Mouse (Mus musculus): Measurements from ENCODE around the gene Spry1.
"Not testable (repeated sequence)": the region's sequence is repeated elsewhere in the genome, so short reads cannot be mapped to it uniquely, and the experiment has no call there.

Gene Spry1

DNA sequence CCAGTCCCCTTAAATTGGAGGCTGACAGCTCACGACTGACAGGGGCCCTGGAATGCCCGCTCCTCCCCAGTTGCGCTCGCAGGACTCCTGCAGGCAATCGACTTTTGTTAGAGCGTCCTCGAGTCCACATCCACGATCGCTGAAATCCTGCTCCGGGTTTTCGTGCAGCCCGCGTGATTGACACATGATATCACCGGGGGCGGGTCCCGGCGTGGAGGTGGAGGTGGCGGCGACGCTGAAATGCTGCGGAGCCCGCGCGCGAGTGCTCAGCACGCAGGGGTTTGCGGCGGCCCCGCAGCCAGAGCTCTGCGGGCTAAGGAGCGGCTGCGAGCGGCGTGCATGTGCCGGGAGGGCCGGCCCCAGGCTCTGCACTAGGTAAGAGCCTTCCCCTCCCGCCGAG lies at the start of gene Spry1:
Gene Spry1 (plus strand): TSS at position 258 of the 400 bp plus-strand sequence.
- DNase-seq (ENCODE audit: low read depth) = peak; percentile 95

DNA sequence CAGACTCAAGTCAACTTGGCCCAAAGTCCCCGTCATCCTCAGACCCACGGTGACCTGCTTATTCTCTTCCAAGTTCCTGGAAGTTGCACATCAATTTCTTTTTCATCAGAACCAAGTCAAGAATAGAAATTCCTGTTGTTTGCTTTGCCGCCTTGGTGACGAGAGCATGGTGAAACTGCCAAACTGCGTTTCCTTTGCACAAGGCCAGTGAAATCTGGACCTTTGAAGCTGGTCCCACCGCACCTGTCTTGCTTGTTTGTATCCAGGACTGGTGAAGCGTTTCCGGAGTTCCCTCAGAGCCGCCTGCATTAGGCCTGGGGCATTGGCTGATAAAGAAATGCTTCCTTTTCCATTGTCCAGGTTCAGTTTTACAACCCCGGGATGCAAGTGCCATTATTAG lies 44.0 kb upstream of the Spry1 start:
- DNase-seq (ENCODE audit: low read depth) = no peak

DNA sequence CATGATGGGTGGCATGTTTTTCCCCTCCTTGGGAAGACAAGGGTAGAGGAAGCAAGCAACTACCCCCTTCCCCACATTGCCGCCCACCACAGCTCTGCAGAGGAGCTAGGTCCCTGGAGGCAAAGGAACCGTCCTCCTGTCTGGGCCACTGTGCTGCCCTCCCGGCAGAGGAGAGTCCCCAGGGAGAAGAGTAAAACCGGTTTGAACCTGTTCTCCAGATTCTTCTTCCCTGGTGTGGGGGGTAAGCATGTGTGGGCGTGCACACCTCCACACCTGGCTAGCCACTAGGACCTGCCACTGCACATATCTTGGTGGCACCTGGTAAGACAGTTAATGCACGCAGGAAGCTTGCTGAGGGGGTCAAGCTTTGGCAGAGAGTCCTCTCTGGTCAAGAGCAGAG lies 43.2 kb upstream of the Spry1 start:
- no peak for DNase-seq (ENCODE audit: low read depth)

DNA sequence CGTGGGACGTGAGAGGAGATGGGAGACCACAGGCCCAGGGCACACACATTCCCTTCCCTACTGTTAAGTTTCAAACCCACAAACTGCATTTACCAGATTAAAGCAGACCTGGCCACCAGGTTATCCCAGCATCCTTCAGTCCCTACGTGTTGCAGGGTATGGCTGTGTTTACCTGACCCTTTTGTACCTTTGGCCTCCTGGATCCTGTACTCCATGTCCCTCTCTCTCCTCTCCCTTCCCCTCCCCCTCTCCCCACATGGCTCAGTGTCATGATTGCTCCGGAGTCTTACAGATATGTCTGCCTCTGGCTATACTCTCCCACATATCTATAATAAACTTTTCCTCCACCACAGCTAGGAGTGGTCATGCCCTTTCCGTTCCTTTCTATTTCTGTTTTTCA lies 42.5 kb upstream of the Spry1 start:
- no peak for DNase-seq (ENCODE audit: low read depth)

DNA sequence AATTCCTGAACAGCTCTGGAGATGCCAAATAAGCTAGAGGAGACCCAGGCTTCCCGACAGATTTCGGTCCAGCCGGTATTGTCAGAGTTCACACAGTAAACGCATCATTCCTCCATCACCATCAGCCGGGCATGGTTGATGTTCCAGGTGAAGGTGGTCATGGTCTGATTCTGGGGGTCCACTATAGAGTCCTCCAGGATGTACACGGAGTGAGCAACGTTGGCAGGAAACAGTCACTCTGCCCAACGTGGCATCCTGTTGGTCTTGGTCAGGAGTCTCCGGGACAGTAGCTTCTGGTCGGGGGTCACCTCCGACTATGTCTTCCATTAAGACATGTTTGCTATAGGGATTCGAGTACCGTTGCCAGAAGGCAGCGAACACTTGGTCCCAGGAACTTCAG lies 40.1 kb upstream of the Spry1 start:
- DNase-seq (ENCODE audit: low read depth) = not testable (repeated sequence)

DNA sequence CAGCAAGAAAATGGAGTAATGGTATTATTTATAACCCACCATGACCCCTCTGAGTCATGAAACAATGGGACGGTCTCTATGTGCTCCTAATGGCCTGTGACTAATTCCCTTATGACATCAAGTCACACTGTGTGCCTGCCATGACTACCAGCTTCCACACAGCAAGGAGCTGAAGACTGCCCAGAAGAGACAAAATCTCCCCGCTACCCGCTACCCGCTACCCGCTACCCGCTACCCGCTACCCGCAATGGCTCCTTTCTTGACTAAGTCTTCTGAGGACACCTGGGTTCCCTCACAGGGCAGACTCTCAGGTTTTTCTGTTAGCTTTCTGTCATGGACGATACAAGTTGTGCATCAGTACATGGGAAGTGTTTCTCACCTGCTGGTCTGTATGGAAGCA lies 37.4 kb upstream of the Spry1 start:
- DNase-seq (ENCODE audit: low read depth) = no peak

DNA sequence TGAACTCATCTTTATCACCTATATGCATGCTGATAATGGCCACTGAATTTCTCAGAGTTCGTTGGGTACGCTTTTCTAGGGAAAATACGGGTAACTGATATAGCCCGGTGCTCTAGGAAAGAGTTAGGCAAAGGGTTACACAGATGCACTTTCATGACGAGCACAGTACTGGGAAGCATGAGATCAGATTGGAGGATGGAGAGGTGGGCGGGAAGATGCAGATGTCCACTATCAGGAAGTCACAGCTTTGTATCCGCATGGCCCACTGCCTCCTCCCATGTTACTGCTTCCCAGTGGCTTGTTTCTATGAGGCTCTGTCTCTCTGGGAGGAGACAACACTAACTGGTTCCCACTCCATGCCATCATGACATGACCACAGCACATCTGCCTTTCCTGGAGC lies 36.9 kb upstream of the Spry1 start:
- DNase-seq (ENCODE audit: low read depth) = no peak

DNA sequence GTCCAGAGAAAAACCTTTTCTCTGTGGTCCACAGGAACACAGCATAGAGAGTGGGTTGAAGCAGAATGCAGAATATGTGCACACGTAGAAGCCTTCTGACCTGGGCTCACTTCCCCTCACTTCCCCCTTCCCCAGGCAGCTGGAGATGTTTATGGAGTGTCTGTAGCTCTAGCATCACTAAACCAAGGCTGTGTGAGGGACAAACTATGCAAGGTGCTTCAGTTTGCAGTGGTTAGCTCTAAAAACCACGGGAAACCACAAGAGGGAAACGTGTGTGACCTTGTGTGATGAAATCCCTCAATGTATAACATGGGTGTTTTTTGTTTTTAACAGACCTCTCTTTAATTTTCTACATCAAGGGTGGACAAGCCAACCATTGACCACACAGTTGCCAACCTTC lies 36.2 kb upstream of the Spry1 start:
- DNase-seq (ENCODE audit: low read depth) = no peak

DNA sequence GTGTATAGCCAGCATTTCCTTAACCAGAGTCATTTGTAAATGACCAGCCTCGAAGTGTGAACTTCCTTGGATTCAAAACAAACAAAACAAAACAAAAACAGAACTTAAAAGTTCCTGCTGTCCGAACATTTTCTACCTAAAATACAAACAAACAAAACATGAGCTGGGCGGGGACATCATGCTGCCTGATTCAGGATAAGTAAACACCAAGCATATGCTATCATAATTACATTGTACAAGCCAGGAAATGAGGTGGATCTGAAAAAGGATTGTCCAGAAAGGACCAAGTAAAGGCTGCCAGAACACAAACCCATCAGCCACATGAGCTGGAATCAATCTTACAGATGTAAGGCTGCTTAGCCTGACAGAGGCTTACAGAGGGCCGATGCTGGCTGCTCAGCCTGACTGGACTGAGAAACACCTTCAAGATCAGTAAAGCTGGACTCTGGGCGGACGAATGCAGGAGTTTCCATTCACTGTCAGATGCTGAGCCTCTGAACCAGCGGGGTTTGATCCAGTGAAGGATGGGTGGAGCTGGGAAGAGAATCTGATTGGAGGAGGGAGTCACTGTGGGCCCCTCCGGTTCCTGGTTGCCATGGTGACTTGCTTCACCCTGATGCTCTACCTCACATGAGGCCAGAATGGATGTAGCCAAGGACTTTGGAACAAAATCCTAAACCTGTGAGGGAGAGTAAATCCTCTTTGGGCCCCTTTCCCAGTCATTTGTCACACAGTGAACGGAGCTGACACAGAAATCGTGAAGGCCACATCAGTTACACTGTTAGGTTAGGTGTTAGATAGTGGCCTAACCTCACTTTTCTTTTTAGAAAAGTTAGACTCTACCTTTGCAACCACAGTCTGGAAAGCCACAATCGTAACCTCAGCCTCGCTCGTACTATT lies 34.5 kb upstream of the Spry1 start:
- no peak for DNase-seq (ENCODE audit: low read depth)

DNA sequence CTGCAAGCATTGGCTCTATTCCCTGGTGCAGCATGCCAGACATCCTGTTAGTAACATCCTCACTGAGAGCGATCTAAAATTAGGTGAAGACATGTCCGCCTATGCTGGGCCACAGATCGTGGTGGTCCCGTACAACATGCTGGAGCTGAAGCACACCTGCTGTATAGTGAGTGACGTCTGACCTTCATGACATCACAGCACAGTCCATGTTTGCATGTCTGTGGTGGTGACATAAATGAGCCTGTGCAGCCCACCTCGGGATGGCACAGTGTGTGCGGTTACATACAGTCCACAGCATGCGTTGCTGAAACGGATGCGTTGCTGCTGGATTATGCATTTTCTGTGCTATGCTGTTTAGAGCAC lies 33.9 kb upstream of the Spry1 start:
- DNase-seq (ENCODE audit: low read depth) = peak; percentile 18

DNA sequence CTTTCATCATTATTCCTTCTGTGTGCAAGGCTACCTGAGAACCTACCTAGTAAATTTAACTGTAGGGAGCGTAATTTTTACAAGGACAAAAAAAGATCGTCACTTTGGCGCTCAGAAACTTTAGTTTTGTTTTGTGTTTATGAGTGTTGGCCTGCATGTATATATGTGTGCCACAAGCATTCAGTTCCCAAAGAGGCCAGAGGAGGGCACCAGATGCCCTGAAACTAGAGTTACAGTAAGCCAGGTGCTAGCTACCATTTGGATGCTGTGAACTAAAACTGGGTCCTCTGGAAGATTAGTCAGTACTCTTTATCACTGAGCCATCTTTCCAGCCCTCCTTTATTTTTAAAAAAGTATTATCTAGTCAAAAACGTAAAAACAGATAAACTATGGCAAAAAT lies 30.8 kb upstream of the Spry1 start:
- DNase-seq (ENCODE audit: low read depth) = no peak

DNA sequence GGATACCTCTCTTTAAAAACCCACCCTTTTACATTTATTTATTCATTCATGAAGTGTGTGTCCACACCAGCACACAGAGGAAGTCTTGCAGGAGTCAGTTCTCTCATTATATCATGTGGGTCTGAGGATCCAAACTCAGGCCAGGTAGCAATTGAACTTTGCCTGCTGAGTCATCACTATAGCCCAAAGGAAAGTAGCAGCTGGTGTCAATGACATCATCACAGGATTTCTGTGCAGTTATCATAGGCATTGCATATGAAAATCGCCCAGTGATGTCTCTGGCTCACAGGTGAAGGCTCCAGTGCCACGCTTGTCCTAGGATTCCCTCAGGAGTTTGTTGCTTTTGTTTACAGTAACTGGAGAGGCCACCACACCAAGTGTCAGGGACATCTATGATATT lies 29.1 kb upstream of the Spry1 start:
- DNase-seq (ENCODE audit: low read depth) = no peak

DNA sequence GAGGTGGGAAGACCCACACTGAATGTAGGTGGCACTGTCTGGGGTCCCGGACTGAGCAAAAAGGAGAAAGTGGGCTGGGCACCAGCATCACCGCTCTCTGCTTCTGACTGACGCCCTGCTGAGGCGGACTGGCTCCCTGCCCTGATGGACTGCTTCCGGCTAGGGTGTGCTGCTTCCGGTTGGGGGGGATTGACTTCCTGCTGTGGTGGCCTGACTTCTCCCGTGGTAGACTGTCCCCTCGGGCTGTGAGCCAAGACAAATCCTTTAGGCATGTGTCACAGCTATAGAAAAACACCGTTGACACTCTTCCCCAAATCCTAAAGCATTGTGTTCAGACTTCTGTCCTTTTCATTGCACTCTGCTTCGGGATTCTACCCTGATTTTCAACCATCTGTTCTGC lies 26.0 kb upstream of the Spry1 start:
- DNase-seq (ENCODE audit: low read depth) = no peak

DNA sequence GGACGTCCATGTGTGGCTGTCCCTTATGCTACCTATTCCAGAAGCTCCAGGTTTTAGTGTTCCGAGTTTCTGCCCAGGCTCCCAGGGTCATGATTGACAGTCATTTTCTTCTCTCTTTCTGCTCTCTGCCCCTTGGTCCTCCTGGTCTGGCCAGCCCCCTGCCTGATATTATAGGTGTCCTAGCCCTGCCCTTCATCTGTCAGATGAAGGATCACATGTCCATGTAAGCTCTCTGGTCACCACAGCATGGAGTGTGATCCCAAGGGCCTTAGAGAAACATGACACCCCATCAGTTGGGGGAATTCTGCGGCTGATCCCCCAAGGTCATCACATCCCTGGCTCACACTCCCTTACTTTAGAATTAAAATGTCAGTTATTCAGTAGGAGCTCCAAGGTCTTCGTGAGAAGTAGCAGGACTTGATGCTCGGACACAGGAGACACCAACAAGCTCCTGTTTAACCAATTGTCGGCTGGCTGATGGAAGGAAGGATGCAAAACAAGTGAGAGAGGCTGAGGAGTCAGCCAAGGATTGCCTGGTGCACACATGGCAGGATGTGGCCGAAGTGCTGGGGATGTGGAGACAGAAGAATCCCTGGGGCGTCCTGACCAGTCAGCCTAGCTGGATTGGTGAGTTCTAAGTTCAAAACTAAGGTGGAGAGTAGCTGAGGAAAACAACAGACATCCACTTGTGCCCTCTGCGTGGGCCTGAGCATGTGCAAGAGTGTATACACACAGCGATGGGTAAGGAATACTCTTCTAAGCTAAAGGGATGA lies 24.7 kb upstream of the Spry1 start:
- DNase-seq (ENCODE audit: low read depth) = no peak

DNA sequence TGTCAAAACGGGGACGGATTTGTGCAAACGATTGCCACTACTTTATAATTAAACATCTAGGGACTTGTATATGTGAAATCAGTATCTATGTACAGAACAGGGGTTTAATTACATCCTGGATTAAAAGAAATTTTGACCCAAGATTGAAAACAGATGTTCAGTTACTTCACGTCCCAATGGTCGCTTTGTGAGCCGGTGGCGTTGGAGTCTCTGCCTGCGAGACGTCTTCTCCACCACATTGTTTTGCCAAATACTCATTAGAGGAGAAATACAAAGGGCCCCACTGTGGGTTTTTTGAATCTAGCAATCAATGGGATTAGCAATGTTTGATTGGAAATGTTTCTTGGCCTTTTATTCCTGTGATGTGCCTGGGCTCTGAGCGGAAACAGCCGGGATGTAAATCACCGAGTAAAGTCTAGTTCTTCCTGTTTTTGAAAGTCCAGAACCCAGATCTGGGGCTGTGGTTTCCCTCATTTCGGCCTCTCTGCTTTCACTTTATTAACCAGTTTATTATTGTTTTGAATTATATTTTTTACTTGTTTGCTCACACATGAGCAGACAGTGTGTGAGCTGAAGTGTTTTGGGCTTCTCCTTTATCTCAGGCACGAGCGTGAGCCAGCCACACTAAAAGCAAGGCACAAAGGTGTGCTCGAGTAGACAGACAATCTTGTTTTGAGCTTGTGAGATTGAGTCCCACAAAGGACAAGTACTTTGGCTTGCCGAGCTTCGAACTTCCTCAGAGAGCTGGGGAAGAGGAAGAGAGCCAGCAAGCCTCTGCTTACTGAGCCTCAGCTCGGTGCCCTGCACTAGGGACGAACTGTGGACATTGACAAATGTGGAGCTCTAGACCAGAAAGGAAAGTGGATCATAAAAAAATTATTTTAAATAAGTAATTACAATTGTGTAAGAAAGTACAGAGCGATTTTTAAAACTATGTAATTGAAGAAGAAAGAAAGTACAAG lies 22.9 kb upstream of the Spry1 start:
- no peak for DNase-seq (ENCODE audit: low read depth)

DNA sequence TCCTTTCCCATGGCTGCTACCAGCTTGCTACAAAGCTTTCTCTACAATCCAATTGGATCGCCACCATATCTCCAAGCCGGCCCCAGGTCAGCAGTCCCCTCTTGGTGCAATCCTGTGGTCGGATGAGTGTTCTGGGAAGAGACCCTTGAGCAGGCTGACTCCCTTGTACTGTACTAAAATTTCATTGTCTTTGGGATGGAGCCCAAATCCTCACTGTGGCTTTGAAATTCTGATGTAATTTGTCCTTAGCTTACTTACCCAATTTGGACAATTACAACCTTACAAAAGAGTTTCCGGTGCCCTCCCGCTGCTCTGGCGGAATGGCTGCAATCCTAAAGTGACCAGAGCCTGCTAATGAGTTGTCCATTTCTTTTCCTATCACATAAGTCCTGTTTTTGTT lies 7.5 kb upstream of the Spry1 start:
- DNase-seq (ENCODE audit: low read depth) = no peak

DNA sequence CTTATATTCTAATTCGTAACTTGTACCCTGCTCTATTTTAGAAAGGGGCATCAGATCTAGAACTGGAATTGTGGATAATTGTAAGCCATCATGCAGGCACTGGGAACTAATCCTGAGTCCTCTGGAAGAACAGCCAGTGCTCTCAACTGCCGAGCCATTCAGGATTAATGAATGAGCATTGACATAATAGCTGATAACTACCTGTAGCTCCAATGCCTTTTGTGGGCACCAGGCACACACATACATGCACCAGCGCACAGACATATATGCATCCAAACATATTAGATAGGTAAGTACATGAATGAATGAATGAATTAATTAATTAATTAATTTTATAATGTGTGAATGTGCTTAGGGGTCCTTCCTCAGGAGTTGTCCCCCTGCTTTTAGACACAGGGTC lies 7.0 kb upstream of the Spry1 start:
- no peak for DNase-seq (ENCODE audit: low read depth)

DNA sequence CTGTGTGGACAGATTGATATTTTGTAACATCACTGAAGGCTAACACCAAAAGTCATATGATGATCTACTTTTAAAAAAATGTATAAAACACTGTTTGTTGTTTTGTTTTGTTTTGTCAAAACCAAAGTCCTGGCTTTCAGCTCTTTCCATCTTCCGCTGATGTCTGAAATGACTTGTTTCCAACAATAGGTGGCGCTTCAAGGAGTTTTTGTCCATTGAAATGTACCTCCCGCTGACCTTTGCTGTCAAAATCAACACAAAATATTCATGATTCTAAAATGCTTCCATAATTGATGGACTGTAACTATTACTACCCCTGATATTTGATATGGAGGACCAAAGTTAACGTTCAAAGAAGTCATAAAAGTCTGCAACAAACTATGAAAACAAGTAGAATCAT lies 5.1 kb upstream of the Spry1 start:
- DNase-seq (ENCODE audit: low read depth) = peak; percentile 67

DNA sequence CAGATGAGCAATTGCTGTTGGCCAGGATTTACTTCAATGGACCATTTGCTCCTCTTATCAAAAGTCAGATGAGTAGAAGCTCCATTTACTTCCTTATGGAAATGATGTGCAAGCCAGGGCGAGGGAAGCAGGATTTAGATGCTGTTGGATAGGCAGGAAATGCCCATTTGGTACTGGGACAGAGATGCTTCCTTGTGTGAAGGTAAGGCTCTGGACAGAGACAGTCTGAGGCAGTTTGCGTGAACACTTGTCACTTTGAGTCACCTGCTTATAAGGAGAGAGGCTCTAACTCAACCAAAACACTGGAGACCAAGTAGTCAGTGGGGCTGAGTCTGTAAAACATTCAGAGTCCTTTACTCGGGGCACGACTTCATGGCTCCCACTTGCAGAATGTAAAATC lies 2.8 kb upstream of the Spry1 start:
- DNase-seq (ENCODE audit: low read depth) = no peak

DNA sequence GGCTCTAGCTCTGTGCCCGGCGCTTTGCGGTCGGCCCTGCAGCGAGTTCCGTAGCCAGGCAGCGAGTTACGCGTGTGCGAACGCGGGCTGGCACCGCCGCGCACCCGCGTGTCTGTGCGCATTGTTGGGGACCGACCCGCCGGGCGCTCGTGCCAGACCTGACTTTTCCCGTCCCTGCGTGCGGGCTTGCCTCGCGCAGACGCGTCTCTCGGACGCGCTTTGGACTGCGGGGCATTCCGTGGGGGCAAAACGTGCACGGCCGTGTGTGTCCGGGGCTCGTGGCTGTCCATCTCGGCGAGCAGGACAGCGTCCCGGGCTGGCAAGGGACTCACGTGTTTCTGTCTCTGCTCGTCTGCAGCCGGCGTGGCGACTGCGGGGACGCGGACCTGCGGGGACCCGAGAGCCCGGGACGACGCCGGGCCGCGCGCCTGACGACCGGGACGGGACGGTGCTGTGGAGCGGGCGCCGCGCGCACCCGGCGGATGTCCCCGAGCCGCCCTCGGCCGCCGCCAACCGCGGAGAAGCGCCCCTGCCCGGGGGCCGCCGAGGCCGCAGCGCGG lies 495 bp downstream of the Spry1 start:
- peak; percentile 66 for DNase-seq (ENCODE audit: low read depth)

DNA sequence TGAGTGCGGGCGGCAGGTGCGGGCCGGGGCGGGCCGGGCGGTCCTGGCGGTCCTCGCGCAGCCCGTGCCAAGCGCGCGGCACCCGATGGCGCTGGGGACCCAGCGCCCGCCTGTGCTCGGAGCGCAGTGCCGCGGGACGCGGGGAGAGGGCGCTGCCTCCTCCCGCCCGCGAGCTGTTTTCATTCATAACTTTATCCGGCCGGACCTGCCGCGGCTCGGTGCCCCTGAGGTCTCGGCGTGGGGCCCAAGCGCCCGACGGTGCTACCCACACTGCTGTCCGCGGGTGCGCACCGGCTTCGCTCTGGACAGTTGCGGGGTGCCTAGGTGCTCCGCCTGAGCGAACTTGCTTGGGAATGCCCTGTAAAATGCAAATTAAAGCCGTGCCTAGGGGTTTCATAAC lies 1.1 kb downstream of the Spry1 start:
- DNase-seq (ENCODE audit: low read depth) = peak; percentile 71

Measured in naive thymus-derived CD4-positive, alpha-beta T cell, adult 2 months (primary cell).